In genomic region chr13:120036577-120037115, GRCm38 (mm10) we compare ENCODE assay signal across 28 mouse cellular contexts. TPM values are rescaled to one million over a fixed set of nuclear protein-coding genes. Genes with fewer than 3 reads are reported as not detected.
DNase-seq lines count a peak whose midpoint lies in the region; ATAC-seq lines count a peak whose summit lies in the region.
"Not testable (repeated sequence)": the region's sequence is repeated elsewhere in the genome, so short reads cannot be mapped to it uniquely, and the experiment has no call there.
"Had no signal": no experiment of that assay in that cellular context is flagged by ENCODE, and none has a peak within 500 bp of the region (broad histone marks: within the 10 kb centered on the region; RNA-seq: fewer than 3 reads in every experiment).

No protein-coding gene starts in this region.

- not testable (repeated sequence) for H3K4me3 ChIP-seq in intestine, embryonic 14.5 days (ENCODE audit: low read depth, low read length)

- not testable (repeated sequence) for H3K36me3 ChIP-seq in intestine, embryonic 14.5 days (ENCODE audit: control insufficient read depth, insufficient read depth, low read length)

- DNase-seq in CD4-positive helper T cell, adult 2 months (ENCODE audit: low read depth, low spot score): peak; percentile 4
- peak; percentile 2 for DNase-seq in embryo, embryonic 9.5 days (ENCODE audit: extremely low spot score)
- peak; percentile 18 to 24 for DNase-seq in heart, postnatal 36 days
- peak; percentile 53 for DNase-seq in intestine, embryonic 14.5 days (ENCODE audit: low spot score)
- peak; percentile 35 for DNase-seq in lung, postnatal 36 days
- peak; percentile 5 for DNase-seq in ovary, postnatal 10 days (ENCODE audit: low spot score)
- peak; percentile 43 for DNase-seq in testis, postnatal 10 days (ENCODE audit: low spot score)

- not testable (repeated sequence) for ATAC-seq in intestine, embryonic 14.5 days (replicated peaks; ENCODE audit: low FRiP score, low TSS enrichment, low read depth)

- under 1% methylated on average over 23 of the region's 25 CpGs for WGBS in intestine, embryonic 14.5 days

- not testable (repeated sequence) for H3K4me1 ChIP-seq in intestine, embryonic 14.5 days (replicated peaks; ENCODE audit: control insufficient read depth, insufficient read depth, low read length)

- not testable (repeated sequence) for H3K27ac ChIP-seq in intestine, embryonic 14.5 days (ENCODE audit: low read depth)

- intact Hi-C loops in heart, postnatal 36 days (cut with DNase I): not testable (repeated sequence)

- not testable (repeated sequence) for H3K4me2 ChIP-seq in intestine, embryonic 14.5 days (ENCODE audit: low read length)

- H3K27me3 ChIP-seq in intestine, embryonic 14.5 days (replicated peaks; ENCODE audit: control insufficient read depth, insufficient read depth, low read length): peaks cover 19% of the 10 kb centered on the region

- not testable (repeated sequence) for H3K9ac ChIP-seq in intestine, embryonic 14.5 days (ENCODE audit: low read length)

- not testable (repeated sequence) for H3K9me3 ChIP-seq in intestine, embryonic 14.5 days (ENCODE audit: control insufficient read depth, low read length)

RNA-seq across cellular contexts. Expression of gene Gm36079, which starts 9.8 kb away (rescaled TPM):
- not detected for total RNA-seq in heart, postnatal 36 days (2021)
- not detected in 2 replicates for polyA plus RNA-seq in intestine, embryonic 14.5 days (2014; fragmentation: Nextera tagmentation; extraction: Ambion mirVana)
- total RNA-seq: adrenal gland, postnatal 36 days; common myeloid progenitor, adult 5-6 weeks; ES-E14; gastrocnemius, adult 8-10 months; granulocyte monocyte progenitor cell, adult 5-6 weeks; layer of hippocampus, adult 18-20 months; layer of hippocampus, postnatal 14 days; left cerebral cortex, adult 8-10 months; left cerebral cortex, postnatal 4 days; liver, adult 2 months; monocyte, adult 5-6 weeks had no signal
- polyA plus RNA-seq: embryonic facial prominence, embryonic 14.5 days; forebrain, embryonic 14.5 days; frontal cortex, adult 2 months; heart, embryonic 11.5 days; heart, postnatal 0 days; hindbrain, embryonic 13.5 days; intestine, embryonic 15.5 days; liver, adult 2 months; lung, embryonic 16.5 days; midbrain, embryonic 13.5 days; neural tube, embryonic 13.5 days had no signal

RNA-seq across cellular contexts. Expression of gene Gm21188, which starts 15.3 kb away (rescaled TPM):
- total RNA-seq in heart, postnatal 36 days (2021): under 1 TPM in 1 of 2 experiments, not detected in 1; 0.31 TPM
- not detected in 2 replicates for polyA plus RNA-seq in intestine, embryonic 14.5 days (2014; fragmentation: Nextera tagmentation; extraction: Ambion mirVana)
- total RNA-seq: ES-E14; layer of hippocampus, postnatal 14 days; left cerebral cortex, adult 8-10 months; left cerebral cortex, postnatal 4 days had no signal
- polyA plus RNA-seq: forebrain, embryonic 14.5 days; heart, embryonic 11.5 days; hindbrain, embryonic 13.5 days; liver, adult 2 months; lung, embryonic 16.5 days; midbrain, embryonic 13.5 days had no signal

Comparison
In these comparisons a context has a peak if more than half of its experiments do, and no peak if none do; other contexts are left out.
1. DNase-seq: peak in every context shown above with its lines; median percentile 53 in intestine, embryonic 14.5 days; 43 in testis, postnatal 10 days; 35 in lung, postnatal 36 days; 21 in heart, postnatal 36 days; 5 in ovary, postnatal 10 days; 4 in CD4-positive helper T cell, adult 2 months; 2 in embryo, embryonic 9.5 days.